Mouse (Mus musculus) CD4-positive, CD25-positive, alpha-beta regulatory T cell, adult 2 months (primary cell): ENCODE results near the gene Gm20388.
A peak's percentile ranks its signal among the peaks of the same experiment; 100 is the strongest.
"Not testable (repeated sequence)": the region's sequence is repeated elsewhere in the genome, so short reads cannot be mapped to it uniquely, and the experiment has no call there.

Source experiments
- DNase-seq: peaks from one replicate; pipeline ENCODE4 v3.0.0-alpha.2; 2012; ENCODE audit warnings: low read depth, low spot score

Gene Gm20388

GRCm38 (mm10) chr8:124021237-124022227 is 4110.9 kb downstream of the Gm20388 start, which contains the start of the genes Taf5l and Urb2:
Gene Taf5l (minus strand): TSS chr8:124021397.
Gene Urb2 (plus strand): TSS chr8:124021508.
- DNase-seq: peak; percentile 95

- DNase-seq: not testable (repeated sequence)
These were observed 4115.6 kb downstream of the Gm20388 start for GRCm38 (mm10) chr8:124026265-124026664.

GRCm38 (mm10) chr8:124027831-124028230 is 4117.2 kb downstream of the Gm20388 start:
- DNase-seq: no peak

- DNase-seq: peak; percentile 43
These were observed 4122.8 kb downstream of the Gm20388 start for GRCm38 (mm10) chr8:124033400-124033799.

- DNase-seq: no peak
These were observed 4127.5 kb downstream of the Gm20388 start for GRCm38 (mm10) chr8:124038121-124038520.

GRCm38 (mm10) chr8:124039351-124039750 is 4128.7 kb downstream of the Gm20388 start:
- no peak for DNase-seq

GRCm38 (mm10) chr8:124042201-124042600 is 4131.6 kb downstream of the Gm20388 start:
- DNase-seq: no peak

- DNase-seq: no peak
These were observed 4133.8 kb downstream of the Gm20388 start for GRCm38 (mm10) chr8:124044421-124044820.

GRCm38 (mm10) chr8:124044931-124045330 is 4134.3 kb downstream of the Gm20388 start:
- DNase-seq: no peak

GRCm38 (mm10) chr8:124045856-124046255 is 4135.2 kb downstream of the Gm20388 start:
- DNase-seq: no peak

GRCm38 (mm10) chr8:124052110-124052509 is 4141.5 kb downstream of the Gm20388 start:
- peak; percentile 71 for DNase-seq

GRCm38 (mm10) chr8:124052568-124052967 is 4141.9 kb downstream of the Gm20388 start:
- DNase-seq: no peak

- DNase-seq: no peak
These were observed 4146.4 kb downstream of the Gm20388 start for GRCm38 (mm10) chr8:124056832-124057655.

GRCm38 (mm10) chr8:124066325-124067058 is 4155.9 kb downstream of the Gm20388 start:
- DNase-seq: no peak

GRCm38 (mm10) chr8:124067059-124067750 is 4156.6 kb downstream of the Gm20388 start:
- DNase-seq: no peak

- DNase-seq: no peak
These were observed 4160.0 kb downstream of the Gm20388 start for GRCm38 (mm10) chr8:124070363-124071324.

GRCm38 (mm10) chr8:124075977-124076376 is 4165.3 kb downstream of the Gm20388 start:
- peak; percentile 47 for DNase-seq

- DNase-seq: peak; percentile 7
These were observed 4165.8 kb downstream of the Gm20388 start for GRCm38 (mm10) chr8:124076416-124076815.

GRCm38 (mm10) chr8:124077377-124077776 is 4166.7 kb downstream of the Gm20388 start:
- no peak for DNase-seq
